Mouse (Mus musculus): Measurements from ENCODE around the gene Nbl1. TPM values are rescaled to one million over a fixed set of nuclear protein-coding genes. Genes with fewer than 3 reads are reported as not detected.

Gene Nbl1
- total and polyA plus RNA-seq, 3 experiments = 0.14 TPM; not detected in 2

GRCm38 (mm10) chr4:139095406-139095805 is 2.6 kb upstream of the Nbl1 start:
- Histone ChIP-seq H3K9ac (ENCODE audit: control insufficient read depth, low read depth, low read length, poor library complexity, severe bottlenecking) (no peak overlapping the region), H3K27ac (ENCODE audit: control insufficient read depth, low read depth, low read length) (no peak overlapping the region), H3K9me3 (replicated peaks; ENCODE audit: insufficient read depth, low read length) (no peaks in the 10 kb centered on the region), H3K27me3 (ENCODE audit: control insufficient read depth in 1 of 2, insufficient read depth in 2 of 2, low read length in 2 of 2) (no peaks in the 10 kb centered on the region), H3K4me3 (ENCODE audit: control insufficient read depth in 1 of 2, insufficient read depth in 1 of 2, low read depth in 2 of 2, low read length in 2 of 2) (no peak overlapping the region), H3K79me2 (ENCODE audit: control insufficient read depth, insufficient read depth, low read length, poor library complexity) (no peaks in the 10 kb centered on the region), H3K4me1 (ENCODE audit: control insufficient read depth in 1 of 2, insufficient read depth in 2 of 2, low read length in 2 of 2) (no peaks in the 10 kb centered on the region), H3K36me3 (ENCODE audit: control insufficient read depth in 1 of 2, insufficient read depth in 2 of 2, low read length in 2 of 2) (no peaks in the 10 kb centered on the region)
- no peak for DNase-seq (ENCODE audit: low read depth, low spot score)
- TF ChIP-seq EP300 (IDR thresholded peaks at IDR 0.05; ENCODE audit: low read depth in 1 of 2, low read length in 2 of 2) (no peak), SIN3A (IDR thresholded peaks at IDR 0.05; ENCODE audit: low read length) (no peak), GATA1 (IDR thresholded peaks at IDR 0.05; ENCODE audit: low read depth, low read length) (no peak), CHD1 (IDR thresholded peaks at IDR 0.05; ENCODE audit: low read depth, low read length) (no peak), MEF2A (IDR thresholded peaks at IDR 0.05; ENCODE audit: extremely low read depth, insufficient replicate concordance, low read depth, low read length, poor library complexity, severe bottlenecking) (no peak), CTCF (IDR thresholded peaks at IDR 0.05 in 2 of 3, conservative IDR thresholded peaks at IDR 0.05 in 1 of 3; ENCODE audit: control insufficient read depth in 1 of 3, insufficient read depth in 1 of 3, low read depth in 2 of 3, low read length in 3 of 3, poor library complexity in 1 of 3, severe bottlenecking in 1 of 3) (no peak), RCOR1 (IDR thresholded peaks at IDR 0.05; ENCODE audit: low read depth, low read length) (no peak), TAL1 (IDR thresholded peaks at IDR 0.05; ENCODE audit: low read length) (no peak), GABPA (IDR thresholded peaks at IDR 0.05; ENCODE audit: low read depth, low read length) (no peak), MXI1 (IDR thresholded peaks at IDR 0.05; ENCODE audit: low read depth, low read length) (no peak), CHD2 (IDR thresholded peaks at IDR 0.05; ENCODE audit: low read length) (no peak), BHLHE40 (IDR thresholded peaks at IDR 0.05; ENCODE audit: borderline replicate concordance, low read depth, low read length) (no peak), JUND (IDR thresholded peaks at IDR 0.05; ENCODE audit: low read depth, low read length) (no peak), USF2 (IDR thresholded peaks at IDR 0.05; ENCODE audit: borderline replicate concordance in 1 of 2, insufficient read depth in 1 of 2, low read depth in 1 of 2, low read length in 2 of 2) (no peak), NELFE (IDR thresholded peaks at IDR 0.05; ENCODE audit: low read depth, low read length) (no peak), POLR2AphosphoS2 (IDR thresholded peaks at IDR 0.05; ENCODE audit: low read length) (no peak), KAT2A (conservative IDR thresholded peaks at IDR 0.05; ENCODE audit: low read depth, low read length) (no peak), ZMIZ1 (IDR thresholded peaks at IDR 0.05; ENCODE audit: low read depth, low read length) (no peak), POLR2AphosphoS5 (IDR thresholded peaks at IDR 0.05; ENCODE audit: borderline replicate concordance, low read depth, low read length) (no peak), HCFC1 (IDR thresholded peaks at IDR 0.05; ENCODE audit: low read depth, low read length) (no peak)

- Histone ChIP-seq H3K4me1 (ENCODE audit: control insufficient read depth in 1 of 2, insufficient read depth in 2 of 2, low read length in 2 of 2) (no peaks in the 10 kb centered on the region), H3K79me2 (ENCODE audit: control insufficient read depth, insufficient read depth, low read length, poor library complexity) (no peaks in the 10 kb centered on the region), H3K9ac (ENCODE audit: control insufficient read depth, low read depth, low read length, poor library complexity, severe bottlenecking) (no peak overlapping the region), H3K27me3 (ENCODE audit: control insufficient read depth in 1 of 2, insufficient read depth in 2 of 2, low read length in 2 of 2) (no peaks in the 10 kb centered on the region), H3K9me3 (replicated peaks; ENCODE audit: insufficient read depth, low read length) (no peaks in the 10 kb centered on the region), H3K4me3 (ENCODE audit: control insufficient read depth in 1 of 2, insufficient read depth in 1 of 2, low read depth in 2 of 2, low read length in 2 of 2) (no peak overlapping the region), H3K36me3 (ENCODE audit: control insufficient read depth in 1 of 2, insufficient read depth in 2 of 2, low read length in 2 of 2) (no peaks in the 10 kb centered on the region), H3K27ac (ENCODE audit: control insufficient read depth, low read depth, low read length) (no peak overlapping the region)
- TF ChIP-seq USF2 (IDR thresholded peaks at IDR 0.05; ENCODE audit: borderline replicate concordance in 1 of 2, insufficient read depth in 1 of 2, low read depth in 1 of 2, low read length in 2 of 2) (no peak), EP300 (IDR thresholded peaks at IDR 0.05; ENCODE audit: low read depth in 1 of 2, low read length in 2 of 2) (no peak), E2F4 (IDR thresholded peaks at IDR 0.05; ENCODE audit: borderline replicate concordance, low read depth, low read length) (no peak), TCF12 (IDR thresholded peaks at IDR 0.05; ENCODE audit: low read depth, low read length) (no peak), GATA1 (IDR thresholded peaks at IDR 0.05; ENCODE audit: low read depth, low read length) (no peak)
- DNase-seq (ENCODE audit: low read depth, low spot score) = no peak
These were observed 370 bp upstream of the Nbl1 start for GRCm38 (mm10) chr4:139093196-139093530.

Data from MEL (cell line).